Mouse (Mus musculus) gastrocnemius, postnatal 4 days (tissue): ENCODE results near the gene Pip5k1b. TPM values are rescaled to one million over a fixed set of nuclear protein-coding genes. Genes with fewer than 3 reads are reported as not detected.

Source experiments
- DNase-seq, 2 experiments: peaks; one replicate each; pipeline ENCODE4 v3.0.0; 2021 to 2022; ENCODE audit warnings: low spot score in 2 of 2, mixed read lengths in 2 of 2
- total RNA-seq, 2 experiments: library from RNA; stranded (reverse); gene quantifications; 2 replicates each; pipeline ENCODE4 v1.2.3; 2021

The Pip5k1b gene
- total RNA-seq, 2 experiments from 2014 or later: 1.7 to 1.9 TPM

GRCm38 (mm10) chr19:24518384-24518783, 37.3 kb downstream of the Pip5k1b start:
- no peak for DNase-seq

DNA sequence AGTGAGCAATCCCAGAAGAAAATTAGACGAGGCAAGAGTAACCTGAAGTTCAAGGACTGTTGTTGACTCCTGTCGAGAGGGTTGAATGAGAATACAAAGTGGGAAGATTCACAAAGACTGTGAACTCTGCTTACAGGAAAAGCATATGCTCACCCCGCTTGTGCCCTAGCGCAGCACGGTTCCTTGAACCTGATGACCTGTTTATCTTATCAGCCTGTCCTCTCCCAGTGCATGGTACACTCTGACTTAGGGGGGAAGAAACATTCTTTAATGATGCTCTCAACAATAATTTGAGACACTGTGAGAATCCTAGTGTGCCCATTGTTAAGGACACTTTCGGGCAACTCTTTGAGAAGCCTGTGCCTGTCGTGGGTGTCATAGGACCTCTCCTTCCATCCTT, 38.6 kb downstream of the Pip5k1b start:
- no peak for DNase-seq

GRCm38 (mm10) chr19:24515941-24516340, 39.7 kb downstream of the Pip5k1b start:
- no peak for DNase-seq

- no peak for DNase-seq
Observed at GRCm38 (mm10) chr19:24514661-24515642, 40.7 kb downstream of the Pip5k1b start.

DNA sequence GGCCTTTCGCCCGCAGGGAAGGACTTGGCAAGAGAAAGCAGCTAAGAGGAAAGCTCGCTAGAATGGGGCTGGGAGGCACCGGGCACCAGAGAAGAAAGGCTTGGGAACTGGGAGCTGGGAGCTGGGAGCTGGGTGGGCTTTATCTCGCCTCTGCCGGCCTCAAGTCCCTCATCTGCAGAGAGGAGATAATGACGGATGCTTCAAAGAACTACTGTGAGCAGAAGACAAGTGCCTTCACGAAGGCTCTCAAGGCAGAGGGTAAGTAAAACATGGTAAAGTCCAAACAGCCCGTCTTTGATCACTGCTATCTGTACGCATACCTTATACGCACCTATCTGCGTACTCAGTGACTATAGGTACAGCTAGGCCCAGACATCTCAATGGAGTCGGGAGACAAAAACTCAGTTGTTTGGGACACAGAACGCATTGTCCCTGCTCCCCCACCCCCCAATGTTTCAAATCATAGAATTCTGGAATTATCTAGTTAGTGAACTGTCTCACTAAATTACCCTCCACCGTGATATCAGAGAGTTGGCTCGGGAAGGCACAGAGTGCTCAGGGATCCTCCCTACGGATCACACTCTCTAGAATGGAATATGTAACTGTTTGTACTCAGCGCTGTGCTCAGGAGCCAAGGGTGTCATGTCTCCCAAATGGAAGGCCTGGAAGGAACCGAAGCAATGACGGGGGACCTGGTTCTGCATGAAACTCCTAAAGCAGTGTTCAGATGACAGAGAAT, 42.4 kb downstream of the Pip5k1b start:
- no peak for DNase-seq

- DNase-seq: no peak
Observed at GRCm38 (mm10) chr19:24511939-24512338, 43.7 kb downstream of the Pip5k1b start.

GRCm38 (mm10) chr19:24509391-24509790, 46.3 kb downstream of the Pip5k1b start:
- DNase-seq: no peak

DNA sequence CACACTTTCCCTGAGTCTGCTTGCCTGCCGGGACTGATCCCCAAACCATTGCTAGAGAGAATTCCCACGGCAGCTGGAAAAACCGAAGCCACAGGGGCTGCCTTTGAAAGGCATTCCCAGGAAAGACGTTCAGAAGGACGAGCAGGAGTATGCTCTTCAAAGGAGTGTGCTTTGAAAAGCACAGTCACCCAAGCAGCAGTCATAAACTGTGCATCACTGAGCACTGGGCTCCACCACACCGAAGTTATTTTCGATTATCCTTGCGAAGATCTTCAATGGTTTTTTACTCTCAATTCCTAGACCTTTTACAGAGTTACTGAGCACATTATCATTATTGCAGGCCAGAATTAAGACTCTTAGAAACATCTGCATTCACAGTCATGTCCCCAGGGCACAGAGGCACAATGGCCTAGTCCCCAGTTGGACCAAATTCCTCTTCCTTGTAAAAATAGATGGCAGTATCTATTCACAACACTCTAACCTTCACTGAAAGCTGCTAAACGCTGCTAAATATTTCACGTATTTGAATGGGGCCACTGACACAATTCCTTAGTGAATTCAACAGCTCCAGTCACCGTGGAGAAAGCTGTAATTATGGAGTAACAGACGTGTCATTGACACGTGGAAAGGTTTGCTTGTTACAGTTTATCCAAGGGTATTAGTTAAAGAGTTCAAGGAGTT, 47.4 kb downstream of the Pip5k1b start:
- no peak for DNase-seq

DNA sequence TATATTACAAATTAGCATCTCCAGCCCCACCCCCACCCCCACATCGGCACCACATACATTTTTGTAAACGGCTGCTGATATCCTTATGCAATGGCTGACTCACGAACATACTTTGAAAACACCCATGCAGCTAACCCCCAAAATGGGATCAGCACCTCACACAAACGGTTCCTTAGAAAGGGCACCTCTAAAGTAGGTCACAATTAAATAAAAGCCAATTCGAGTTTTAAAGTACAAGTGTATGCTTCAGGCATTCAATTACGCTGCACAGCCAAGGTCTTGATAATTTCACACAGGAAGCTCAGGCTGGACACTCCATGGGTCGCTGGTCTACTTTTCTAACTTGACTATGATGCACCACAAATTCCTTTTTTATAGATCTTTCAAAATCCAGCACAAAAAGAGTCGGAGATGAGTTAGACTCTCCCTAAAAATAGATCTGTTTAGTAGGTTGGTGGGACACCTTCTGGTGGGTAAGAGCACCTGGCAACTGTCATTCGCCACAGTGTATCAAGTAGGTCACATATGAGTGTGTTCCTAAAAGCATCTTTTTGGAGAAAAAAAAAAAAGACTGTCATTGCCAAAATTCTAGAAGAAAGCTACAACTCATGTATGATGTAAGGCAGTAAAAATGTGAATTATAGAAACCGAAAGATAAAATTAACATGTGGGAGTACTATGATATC, 52.8 kb downstream of the Pip5k1b start:
- DNase-seq: no peak

DNA sequence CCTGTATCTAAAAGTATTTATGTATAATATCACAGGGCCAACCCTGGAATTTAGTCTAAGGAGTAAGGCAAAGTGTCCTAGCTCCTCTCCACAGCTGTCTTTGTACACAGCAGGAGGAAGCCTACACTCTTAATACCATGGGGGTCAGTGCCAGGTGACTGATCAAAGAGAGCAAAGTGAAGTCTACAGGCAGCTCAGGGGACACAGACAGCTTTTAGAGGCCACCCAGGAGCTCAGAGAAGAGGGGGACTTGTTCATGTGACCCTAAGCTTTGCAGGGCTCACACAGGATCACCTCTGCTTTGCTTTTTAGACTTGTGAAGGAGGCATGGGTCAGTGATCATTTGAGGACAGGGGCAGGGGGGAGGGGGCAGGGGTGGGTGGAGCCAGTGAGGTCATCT, 54.1 kb downstream of the Pip5k1b start:
- DNase-seq: no peak

- no peak for DNase-seq
Observed at GRCm38 (mm10) chr19:24500431-24500830, 55.2 kb downstream of the Pip5k1b start.

GRCm38 (mm10) chr19:24499291-24499690, 56.4 kb downstream of the Pip5k1b start:
- no peak for DNase-seq

DNA sequence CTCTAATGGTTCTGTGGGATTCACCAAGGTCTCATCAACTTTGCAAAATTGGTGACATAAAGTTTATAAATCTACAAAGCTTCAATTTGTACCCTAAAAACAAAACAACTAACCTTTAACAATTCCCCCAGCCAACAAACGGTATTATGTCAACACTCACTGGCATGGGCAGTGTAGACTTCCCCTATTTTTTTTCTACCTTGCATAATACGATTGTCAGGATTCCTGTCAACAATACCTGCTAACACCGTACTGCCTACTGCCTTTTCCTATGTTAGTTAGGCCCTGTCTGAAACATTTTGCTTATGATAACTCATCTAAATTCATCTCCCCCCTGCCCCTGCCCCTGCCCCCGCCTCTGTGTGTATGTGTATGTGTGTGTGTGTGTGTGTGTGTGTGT, 61.8 kb downstream of the Pip5k1b start:
- no peak for DNase-seq

DNA sequence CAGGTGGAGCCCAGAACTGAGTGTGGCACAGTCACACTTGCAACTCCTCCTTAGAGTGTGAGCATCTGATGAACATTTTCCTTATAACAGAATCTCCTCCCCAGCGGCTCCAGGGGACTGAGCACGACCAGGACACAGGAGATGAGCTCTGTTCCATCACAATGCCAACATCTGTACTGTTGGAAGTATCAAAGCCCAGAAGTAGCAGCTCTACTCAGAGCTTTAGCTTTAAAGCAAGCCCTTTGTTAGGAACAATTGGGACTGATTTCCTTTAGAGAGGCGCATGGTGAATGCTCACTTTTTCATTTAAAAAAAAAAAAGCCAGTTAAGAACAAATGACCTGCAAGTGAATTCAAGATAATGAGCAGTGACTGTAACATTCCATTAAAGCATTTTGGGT, 63.8 kb downstream of the Pip5k1b start:
- no peak for DNase-seq

GRCm38 (mm10) chr19:24490275-24490674, 65.4 kb downstream of the Pip5k1b start:
- no peak for DNase-seq

- no peak for DNase-seq
Observed at GRCm38 (mm10) chr19:24486433-24487296, 69.0 kb downstream of the Pip5k1b start.

- no peak for DNase-seq
Observed at GRCm38 (mm10) chr19:24484612-24485194, 71.0 kb downstream of the Pip5k1b start.

GRCm38 (mm10) chr19:24480916-24481315, 74.8 kb downstream of the Pip5k1b start:
- DNase-seq: no peak
